Mouse (Mus musculus): Measurements from ENCODE around the gene Ccdc107. TPM values are rescaled to one million over a fixed set of nuclear protein-coding genes. Genes with fewer than 3 reads are reported as not detected.

Ccdc107 gene
- total and polyA plus RNA-seq, 3 experiments, result 30.5 to 63.1 (median 33.4) TPM

DNA sequence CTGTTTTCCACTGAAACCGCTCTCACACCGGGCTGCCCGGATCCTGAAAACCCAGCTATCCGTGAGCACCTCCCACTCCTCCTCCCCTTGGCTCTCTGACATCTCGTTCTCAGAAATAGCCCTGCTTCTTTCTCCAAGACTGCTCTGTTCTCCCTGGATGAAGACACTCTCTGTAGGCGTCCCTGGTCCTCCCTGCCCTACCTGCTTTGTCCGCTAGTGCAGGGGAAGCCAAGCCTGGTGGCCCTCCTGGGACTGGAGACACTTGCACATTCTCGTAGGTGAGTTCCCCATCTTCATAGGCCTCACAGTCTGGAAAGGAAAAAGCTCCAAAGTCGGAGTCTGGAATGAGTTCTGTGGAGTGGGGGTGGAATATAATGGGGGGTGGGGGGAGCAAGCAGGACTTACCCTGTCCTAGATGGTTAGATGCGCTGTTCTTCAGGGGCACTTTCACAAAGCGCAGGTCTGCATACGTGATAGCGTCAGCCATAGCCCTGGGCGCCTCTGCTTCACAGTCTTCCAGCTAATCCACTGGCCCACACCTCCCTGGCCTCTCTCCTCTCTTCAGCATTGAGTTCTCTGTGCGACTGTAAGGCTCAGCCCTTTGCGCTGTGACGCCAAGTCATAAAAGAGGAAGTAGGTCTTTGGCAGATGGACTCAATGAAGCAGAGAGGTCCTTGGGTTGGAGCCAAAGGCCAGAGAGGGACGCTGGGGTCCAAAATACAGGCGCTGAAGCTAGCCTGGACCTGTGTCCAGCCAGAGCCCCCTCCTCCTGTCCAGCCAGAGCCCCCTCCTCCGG is 38.5 kb upstream of the Ccdc107 start, which contains the start of gene Cd72 (continued):
- TF ChIP-seq MXI1 (IDR thresholded peaks at IDR 0.05; ENCODE audit: low read depth, low read length), result no peak; the same call in 1 of the 2 replicates
- peak; percentile 12 to 15; a peak in 2 of 4 replicates for TF ChIP-seq CTCF (conservative IDR thresholded peaks at IDR 0.05 in 1 of 2, IDR thresholded peaks at IDR 0.05 in 1 of 2; ENCODE audit: low read depth in 2 of 2, low read length in 2 of 2)
- 0 out of 2 replicates have a peak, but pooled peaks have one; percentile 15 for TF ChIP-seq NRF1 (IDR thresholded peaks at IDR 0.05; ENCODE audit: low read depth, low read length)
- TF ChIP-seq ZMIZ1 (IDR thresholded peaks at IDR 0.05; ENCODE audit: low read depth, low read length), result 0 out of 2 replicates have a peak, but pooled peaks have one; percentile 25
- TF ChIP-seq KAT2A (IDR thresholded peaks at IDR 0.05; ENCODE audit: insufficient replicate concordance, low read length), result no peak
- no peak for TF ChIP-seq E2F4 (IDR thresholded peaks at IDR 0.05; ENCODE audit: insufficient replicate concordance, low read depth, low read length)
- 0 out of 2 replicates have a peak, but pooled peaks have one; percentile 8 for TF ChIP-seq JUN (IDR thresholded peaks at IDR 0.05; ENCODE audit: insufficient read depth, low read depth, low read length)
- TF ChIP-seq IRF4 (IDR thresholded peaks at IDR 0.05; ENCODE audit: low read depth, low read length), result peak; percentile 50; the same call in 1 of the 2 replicates
- peak; percentile 65 for TF ChIP-seq ELF1 (IDR thresholded peaks at IDR 0.05; ENCODE audit: low read depth, low read length)
- TF ChIP-seq MAFK (IDR thresholded peaks at IDR 0.05; ENCODE audit: insufficient replicate concordance, low read length), result no peak
- peak; percentile 68 for TF ChIP-seq TBP (conservative IDR thresholded peaks at IDR 0.05; ENCODE audit: low read depth, low read length)
- no peak for TF ChIP-seq GABPA (IDR thresholded peaks at IDR 0.05; ENCODE audit: insufficient replicate concordance, low read depth, low read length)
- no peak for TF ChIP-seq JUND (conservative IDR thresholded peaks at IDR 0.05; ENCODE audit: low read depth, low read length)
- TF ChIP-seq RAD21 (IDR thresholded peaks at IDR 0.05; ENCODE audit: low read depth, low read length), result no peak

DNA sequence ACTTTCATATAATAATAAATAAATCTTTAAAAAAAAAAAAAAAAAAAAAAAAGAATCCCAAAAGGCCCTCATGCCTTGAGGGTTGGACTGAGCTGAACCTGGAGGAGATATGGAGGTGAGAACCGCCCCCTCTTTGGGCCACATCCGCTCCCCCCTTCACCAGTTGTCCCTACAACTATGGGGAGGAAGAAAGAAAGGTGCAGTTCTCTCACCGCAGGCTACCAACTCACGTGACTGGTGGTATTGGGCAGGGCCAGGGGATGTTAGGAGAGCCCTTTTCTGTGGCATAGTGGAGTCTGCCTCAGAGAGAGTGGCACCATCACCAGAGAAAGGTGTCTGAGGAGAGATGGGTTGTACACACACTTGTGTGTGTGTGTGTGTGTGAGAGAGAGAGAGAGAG is 36.2 kb upstream of the Ccdc107 start:
- H3K36me3 ChIP-seq (replicated peaks in 1 of 2; ENCODE audit: control insufficient read depth in 1 of 2, insufficient read depth in 1 of 2, low read length in 1 of 2), result peaks cover 0 to 13% of the 10 kb centered on the region in 2 experiments
- no peak overlapping the region for H3K9ac ChIP-seq (ENCODE audit: insufficient read depth, low read depth)
- H3K4me3 ChIP-seq (replicated peaks in 1 of 3; ENCODE audit: low read depth in 2 of 3, low read length in 2 of 3, poor library complexity in 1 of 3), result no peak overlapping the region
- H3K27ac ChIP-seq (ENCODE audit: insufficient read depth, low read depth), result no peak overlapping the region
- no peaks in the 10 kb centered on the region for H3K79me2 ChIP-seq (replicated peaks; ENCODE audit: control insufficient read depth, extremely low read depth, insufficient read depth, poor library complexity, severe bottlenecking)
- TF ChIP-seq ETS1 (conservative IDR thresholded peaks at IDR 0.05; ENCODE audit: low read depth, low read length) (0 out of 2 replicates have a peak, but pooled peaks have one; percentile 13), KAT2A (IDR thresholded peaks at IDR 0.05; ENCODE audit: insufficient replicate concordance, low read length) (no peak), ZMIZ1 (IDR thresholded peaks at IDR 0.05; ENCODE audit: low read depth, low read length) (no peak), MAZ (IDR thresholded peaks at IDR 0.05; ENCODE audit: low read depth, low read length) (no peak), RCOR1 (conservative IDR thresholded peaks at IDR 0.05; ENCODE audit: low read depth, low read length) (no peak), MEF2A (IDR thresholded peaks at IDR 0.05; ENCODE audit: borderline replicate concordance, low read depth, low read length) (no peak), IRF4 (IDR thresholded peaks at IDR 0.05; ENCODE audit: low read depth, low read length) (no peak), TCF12 (IDR thresholded peaks at IDR 0.05; ENCODE audit: low read depth, low read length) (no peak), MAX (IDR thresholded peaks at IDR 0.05; ENCODE audit: low read length) (peak; percentile 18), USF1 (IDR thresholded peaks at IDR 0.05; ENCODE audit: low read depth, low read length) (peak; percentile 57), PAX5 (IDR thresholded peaks at IDR 0.05; ENCODE audit: low read length) (no peak), UBTF (IDR thresholded peaks at IDR 0.05; ENCODE audit: low read depth, low read length) (no peak), BHLHE40 (IDR thresholded peaks at IDR 0.05; ENCODE audit: low read depth, low read length) (peak; percentile 92), NRF1 (IDR thresholded peaks at IDR 0.05; ENCODE audit: low read depth, low read length) (no peak)
- H3K4me2 ChIP-seq (ENCODE audit: insufficient read depth, low read depth, poor library complexity, severe bottlenecking), result no peak overlapping the region
- in situ Hi-C loops (cut with MboI; ENCODE audit: low pct_ligation_motif_present, low pct_unique_long_range_greater_than_20kb, low sequenced_read_pairs) (no loop called here), dilution Hi-C loops (cut with MboI; ENCODE audit: extremely low pct_ligation_motif_present, extremely low pct_unique_long_range_greater_than_20kb, low sequenced_read_pairs) (no loop called here)
- peak; percentile 56 for DNase-seq (ENCODE audit: extremely low read depth)
- peaks cover 9% of the 10 kb centered on the region for H3K9me3 ChIP-seq (replicated peaks; ENCODE audit: low read length)
- peaks cover 21 to 57% of the 10 kb centered on the region in 2 experiments for H3K4me1 ChIP-seq (ENCODE audit: control insufficient read depth in 1 of 2, insufficient read depth in 2 of 2)
- peaks cover 3% of the 10 kb centered on the region for H3K27me3 ChIP-seq (replicated peaks)
